Mouse (Mus musculus) embryo, embryonic 11 days (tissue): ENCODE measurements at regions not wholly inside any gene's neighbourhood (a gene's known extent, or its start where the extent isn't known, plus 50 kb on each side); places are given as distances from the start of the nearest gene placed in this dataset.
"Not testable (repeated sequence)": the region's sequence is repeated elsewhere in the genome, so short reads cannot be mapped to it uniquely, and the experiment has no call there.

ENCODE experiments used
- DNase-seq: peaks from one replicate; pipeline ENCODE4 v3.0.0-alpha.2; 2015

DNA sequence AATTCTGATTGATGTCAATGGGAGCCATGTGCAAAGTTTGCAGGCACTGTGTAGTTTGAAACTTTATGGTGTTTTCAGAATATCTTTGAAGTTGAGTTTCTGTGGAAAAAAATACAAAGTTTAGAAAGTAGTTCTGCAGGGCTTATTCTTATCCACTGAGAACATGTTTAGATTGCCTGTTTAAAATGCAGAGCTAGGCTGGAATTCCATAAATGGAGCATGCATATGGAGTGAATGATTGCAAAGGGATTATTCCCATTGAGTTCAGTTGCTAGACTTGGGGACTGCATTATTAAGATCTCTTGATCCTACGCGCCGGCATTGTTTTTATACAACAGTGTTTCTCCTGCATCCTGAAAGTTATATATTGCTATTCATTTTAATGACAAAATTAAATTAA lies 397.8 kb upstream of the Gm21833 start:
- DNase-seq = no peak

GRCm38 (mm10) chr16:82431075-82431474 lies 397.1 kb upstream of the Gm21833 start:
- no peak for DNase-seq

GRCm38 (mm10) chr16:82431811-82432210 lies 396.4 kb upstream of the Gm21833 start:
- no peak for DNase-seq

GRCm38 (mm10) chr16:82460872-82461271 lies 367.3 kb upstream of the Gm21833 start:
- DNase-seq = no peak

DNA sequence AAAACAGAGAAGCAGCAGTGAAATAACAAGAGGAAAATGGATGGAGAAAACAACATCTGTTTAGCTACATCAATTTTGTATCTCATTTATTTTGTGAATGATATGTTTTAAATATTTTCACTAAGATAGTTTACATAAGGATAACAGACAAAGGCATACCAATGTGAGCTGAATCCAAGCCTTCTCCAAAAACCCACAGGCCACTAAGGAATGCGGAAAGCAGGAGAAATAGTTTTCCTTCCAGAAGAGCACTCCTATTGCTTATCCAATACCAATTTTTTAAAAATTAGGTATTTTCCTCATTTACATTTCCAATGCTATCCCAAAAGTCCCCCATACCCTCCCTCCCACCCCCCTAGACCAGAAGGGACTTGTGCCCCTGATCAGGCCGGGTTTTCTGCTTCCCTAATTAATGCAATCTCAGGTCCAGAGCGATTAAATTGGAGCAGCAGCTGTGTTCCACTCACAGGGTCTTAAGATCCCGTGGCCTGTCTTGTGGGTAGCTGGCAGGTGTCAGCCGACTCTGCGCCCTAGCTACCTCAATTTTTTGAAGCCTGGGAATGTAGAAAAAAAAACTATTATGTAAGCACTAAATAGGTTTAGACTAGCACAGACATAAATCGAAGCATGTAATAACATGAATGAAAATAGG lies 357.3 kb upstream of the Gm21833 start:
- no peak for DNase-seq

- DNase-seq = no peak
Observed at GRCm38 (mm10) chr16:82520406-82520805, 307.8 kb upstream of the Gm21833 start.

DNA sequence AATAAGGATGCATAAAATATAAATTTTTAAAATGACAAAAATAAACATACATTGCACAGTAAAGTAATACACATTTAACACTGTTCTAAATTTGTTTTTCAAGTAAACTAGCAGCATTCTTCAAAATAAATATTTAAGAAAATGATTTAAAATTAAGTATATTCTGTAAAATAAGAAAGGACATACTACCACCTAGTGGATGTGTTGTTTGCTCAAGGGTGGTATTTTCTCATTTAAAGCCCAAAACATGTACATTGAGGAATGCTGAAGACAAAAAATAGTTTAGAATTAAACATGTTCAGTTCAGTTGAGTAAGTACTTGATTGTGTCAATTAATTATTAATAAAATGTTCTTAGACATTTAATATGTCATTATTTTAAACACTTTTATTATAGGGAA lies 306.6 kb upstream of the Gm21833 start:
- peak; percentile 11 for DNase-seq

- DNase-seq = no peak
Observed at GRCm38 (mm10) chr16:82564361-82564760, 263.8 kb upstream of the Gm21833 start.

GRCm38 (mm10) chr16:82596461-82596860 lies 231.7 kb upstream of the Gm21833 start:
- not testable (repeated sequence) for DNase-seq

DNA sequence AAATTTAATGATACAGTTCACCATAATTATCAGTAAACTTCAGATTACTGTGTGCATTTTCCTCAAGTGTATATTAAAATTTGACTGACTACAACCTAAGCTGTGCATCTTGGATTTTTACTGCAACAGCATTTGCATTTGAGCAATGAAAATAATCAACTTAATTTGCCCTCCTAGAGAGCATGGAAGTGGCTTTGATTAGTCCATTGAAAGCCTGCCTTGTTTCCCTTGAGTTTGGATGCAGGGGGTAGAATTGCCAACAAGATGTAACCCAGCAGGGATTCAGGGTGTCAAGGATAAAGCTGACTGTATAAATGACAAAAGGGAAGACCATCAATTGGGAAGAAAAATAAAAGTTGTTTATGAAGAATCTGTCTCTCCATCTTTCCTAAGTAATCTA lies 226.1 kb upstream of the Gm21833 start:
- DNase-seq = no peak
